Mouse (Mus musculus): ENCODE measurements around the gene Ms4a6c. TPM values are rescaled to one million over a fixed set of nuclear protein-coding genes. Genes with fewer than 3 reads are reported as not detected.

Gene Ms4a6c
- polyA plus RNA-seq (2014; fragmentation: Illumina TruSeq; extraction: RNeasy Lipid Tissue Mini Kit (QIAGEN cat#74804); ENCODE audit: low read depth, low replicate concordance), result 4.2 TPM

GRCm38 (mm10) chr19:11469215-11469614 is at the start of gene Ms4a6c:
Gene Ms4a6c (plus strand): TSS chr19:11469366.

GRCm38 (mm10) chr19:11443338-11443737 is 25.8 kb upstream of the Ms4a6c start, which contains the start of gene Ms4a4b:
Gene Ms4a4b (plus strand): TSS chr19:11443553.

GRCm38 (mm10) chr19:11485746-11486145 is 16.6 kb downstream of the Ms4a6c start, which contains the start of gene Gm8369:
Gene Gm8369 (plus strand): TSS chr19:11485938.

GRCm38 (mm10) chr19:11516246-11516645 is 47.1 kb downstream of the Ms4a6c start, which contains the start of gene Ms4a6b:
Gene Ms4a6b (plus strand): TSS chr19:11516512.

Other genes with a start within 250 kb of the Ms4a6c start
- not detected for gene Ms4a12, start 236.9 kb upstream of the Ms4a6c start, polyA plus RNA-seq (2014; fragmentation: Illumina TruSeq; extraction: RNeasy Lipid Tissue Mini Kit (QIAGEN cat#74804); ENCODE audit: low read depth, low replicate concordance)
- 0.53 TPM for gene Ms4a1, start 203.1 kb upstream of the Ms4a6c start, polyA plus RNA-seq (2014; fragmentation: Illumina TruSeq; extraction: RNeasy Lipid Tissue Mini Kit (QIAGEN cat#74804); ENCODE audit: low read depth, low replicate concordance)
- gene Ms4a5, start 185.5 kb upstream of the Ms4a6c start, polyA plus RNA-seq (2014; fragmentation: Illumina TruSeq; extraction: RNeasy Lipid Tissue Mini Kit (QIAGEN cat#74804); ENCODE audit: low read depth, low replicate concordance), result not detected
- 0.53 TPM for gene Ms4a14, start 154.9 kb upstream of the Ms4a6c start, polyA plus RNA-seq (2014; fragmentation: Illumina TruSeq; extraction: RNeasy Lipid Tissue Mini Kit (QIAGEN cat#74804); ENCODE audit: low read depth, low replicate concordance)
- 3.0 TPM for gene Ms4a7, start 133.2 kb upstream of the Ms4a6c start, polyA plus RNA-seq (2014; fragmentation: Illumina TruSeq; extraction: RNeasy Lipid Tissue Mini Kit (QIAGEN cat#74804); ENCODE audit: low read depth, low replicate concordance)
- gene Ms4a4a, start 93.8 kb upstream of the Ms4a6c start, polyA plus RNA-seq (2014; fragmentation: Illumina TruSeq; extraction: RNeasy Lipid Tissue Mini Kit (QIAGEN cat#74804); ENCODE audit: low read depth, low replicate concordance), result 0.61 TPM
- gene Ms4a4c, start 64.6 kb upstream of the Ms4a6c start, polyA plus RNA-seq (2014; fragmentation: Illumina TruSeq; extraction: RNeasy Lipid Tissue Mini Kit (QIAGEN cat#74804); ENCODE audit: low read depth, low replicate concordance), result 1.3 TPM
- 1.1 TPM for gene Ms4a4b, start 25.8 kb upstream of the Ms4a6c start, polyA plus RNA-seq (2014; fragmentation: Illumina TruSeq; extraction: RNeasy Lipid Tissue Mini Kit (QIAGEN cat#74804); ENCODE audit: low read depth, low replicate concordance)
- not detected for gene Gm8369, start 16.6 kb downstream of the Ms4a6c start, polyA plus RNA-seq (2014; fragmentation: Illumina TruSeq; extraction: RNeasy Lipid Tissue Mini Kit (QIAGEN cat#74804); ENCODE audit: low read depth, low replicate concordance)
- gene Ms4a6b, start 47.1 kb downstream of the Ms4a6c start, polyA plus RNA-seq (2014; fragmentation: Illumina TruSeq; extraction: RNeasy Lipid Tissue Mini Kit (QIAGEN cat#74804); ENCODE audit: low read depth, low replicate concordance), result 2.7 TPM
- gene Ms4a4d, start 67.4 kb downstream of the Ms4a6c start, polyA plus RNA-seq (2014; fragmentation: Illumina TruSeq; extraction: RNeasy Lipid Tissue Mini Kit (QIAGEN cat#74804); ENCODE audit: low read depth, low replicate concordance), result 2.9 TPM
- gene Ms4a6d, start 135.5 kb downstream of the Ms4a6c start, polyA plus RNA-seq (2014; fragmentation: Illumina TruSeq; extraction: RNeasy Lipid Tissue Mini Kit (QIAGEN cat#74804); ENCODE audit: low read depth, low replicate concordance), result 0.97 TPM
- gene Ms4a2, start 154.4 kb downstream of the Ms4a6c start, polyA plus RNA-seq (2014; fragmentation: Illumina TruSeq; extraction: RNeasy Lipid Tissue Mini Kit (QIAGEN cat#74804); ENCODE audit: low read depth, low replicate concordance), result 5.0 TPM
- gene Ms4a3, start 171.5 kb downstream of the Ms4a6c start, polyA plus RNA-seq (2014; fragmentation: Illumina TruSeq; extraction: RNeasy Lipid Tissue Mini Kit (QIAGEN cat#74804); ENCODE audit: low read depth, low replicate concordance), result not detected
- not detected for gene Oosp2, start 191.2 kb downstream of the Ms4a6c start, polyA plus RNA-seq (2014; fragmentation: Illumina TruSeq; extraction: RNeasy Lipid Tissue Mini Kit (QIAGEN cat#74804); ENCODE audit: low read depth, low replicate concordance)
- gene Oosp1, start 221.8 kb downstream of the Ms4a6c start, polyA plus RNA-seq (2014; fragmentation: Illumina TruSeq; extraction: RNeasy Lipid Tissue Mini Kit (QIAGEN cat#74804); ENCODE audit: low read depth, low replicate concordance), result not detected
- gene Oosp3, start 227.7 kb downstream of the Ms4a6c start, polyA plus RNA-seq (2014; fragmentation: Illumina TruSeq; extraction: RNeasy Lipid Tissue Mini Kit (QIAGEN cat#74804); ENCODE audit: low read depth, low replicate concordance), result not detected

Data from kidney, adult 10 weeks (tissue).